Mouse (Mus musculus) central nervous system, embryonic 18 days (tissue): ENCODE measurements around the gene Ccnb3. TPM values are rescaled to one million over a fixed set of nuclear protein-coding genes. Genes with fewer than 3 reads are reported as not detected.

ENCODE experiments used
- polyA plus RNA-seq: library from polyadenylated mRNA; depleted of rRNA; stranded (reverse); fragments of >200 nt; gene quantifications from 2 replicates; pipeline ENCODE4 v1.2.3, GENCODE M21; 2012; rRNA removed

Ccnb3 gene
- not detected in 2 replicates for polyA plus RNA-seq

GRCm38 (mm10) chrX:7041519-7041918 lies at the start of gene Ccnb3:
Ccnb3 (minus strand) TSS chrX:7041619.

GRCm38 (mm10) chrX:7067219-7067618 lies 25.8 kb upstream of the Ccnb3 start, which contains the start of gene Akap4:
Akap4 (plus strand) TSS chrX:7067519.

Other genes with a start within 250 kb of the Ccnb3 start
- not detected in 2 replicates for gene Akap4, start 25.9 kb upstream of the Ccnb3 start, polyA plus RNA-seq